Mouse (Mus musculus) CD4-positive helper T cell, adult 2 months (primary cell): ENCODE measurements around the gene 9230102O04Rik.
A peak's percentile ranks its signal among the peaks of the same experiment; 100 is the strongest.

Experiments used
- DNase-seq: peaks from one replicate; pipeline ENCODE4 v3.0.0-alpha.2; 2012; ENCODE audit warnings: low read depth, missing footprints, low spot score

9230102O04Rik gene

DNA sequence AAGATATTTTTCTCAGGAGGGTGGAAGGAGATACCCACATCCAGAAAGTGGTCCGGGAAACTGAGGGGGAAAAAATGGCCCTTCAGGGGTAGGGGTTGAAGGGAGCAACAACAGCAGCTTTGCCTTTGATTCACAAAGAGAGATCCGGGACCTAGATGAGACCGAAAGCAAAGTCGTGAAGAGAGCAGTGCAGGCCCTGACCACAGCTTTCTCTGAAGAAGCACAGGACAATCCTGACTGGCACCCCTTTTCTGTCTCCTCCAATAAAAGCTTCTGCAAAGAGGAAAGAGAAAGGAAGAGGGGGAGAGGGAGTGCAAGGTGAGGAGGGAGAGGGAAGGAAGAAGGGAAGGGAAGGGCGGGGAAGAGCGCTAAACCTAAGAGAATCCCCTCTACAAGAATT is 17.5 kb downstream of the 9230102O04Rik start:
- peak; percentile 48 for DNase-seq

- peak; percentile 71 for DNase-seq
These were observed 18.1 kb downstream of the 9230102O04Rik start for GRCm38 (mm10) chr2:9871141-9871716.

DNA sequence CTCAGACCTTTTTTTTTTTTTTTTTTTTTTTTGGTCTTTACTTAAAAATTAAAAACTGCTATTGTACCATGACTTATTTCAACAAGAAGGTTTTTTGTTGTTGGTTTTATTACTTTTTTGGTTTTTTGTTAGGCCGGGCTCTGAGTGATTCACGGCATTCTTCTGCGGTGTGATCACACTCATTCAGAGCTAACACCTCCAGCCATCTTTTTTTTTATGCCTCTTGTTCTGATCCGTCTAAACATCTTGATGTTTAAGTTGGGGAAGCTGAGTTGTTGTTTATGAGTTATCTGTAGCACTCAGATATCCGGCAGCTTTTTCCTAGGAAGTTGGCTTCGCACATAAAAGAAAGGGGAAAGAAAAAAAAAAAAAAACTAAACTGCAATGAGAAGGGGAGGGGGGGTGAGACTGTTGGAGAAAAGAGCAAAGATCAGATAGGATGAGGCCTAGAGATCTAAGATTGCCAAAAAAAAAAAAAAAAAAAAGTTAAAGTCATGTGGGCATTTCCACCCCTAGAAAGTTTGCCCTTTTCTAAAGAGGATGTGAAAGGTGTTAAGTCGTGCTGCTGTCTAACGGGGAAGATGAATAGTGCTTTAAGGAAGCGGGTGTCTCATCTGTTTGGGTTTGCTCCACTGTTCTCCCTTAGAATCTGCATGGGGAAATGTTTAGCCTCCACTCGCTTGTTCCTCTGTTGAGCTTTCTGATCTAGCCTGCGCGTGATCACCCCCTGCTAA is 22.1 kb downstream of the 9230102O04Rik start:
- DNase-seq: peak; percentile 83

DNA sequence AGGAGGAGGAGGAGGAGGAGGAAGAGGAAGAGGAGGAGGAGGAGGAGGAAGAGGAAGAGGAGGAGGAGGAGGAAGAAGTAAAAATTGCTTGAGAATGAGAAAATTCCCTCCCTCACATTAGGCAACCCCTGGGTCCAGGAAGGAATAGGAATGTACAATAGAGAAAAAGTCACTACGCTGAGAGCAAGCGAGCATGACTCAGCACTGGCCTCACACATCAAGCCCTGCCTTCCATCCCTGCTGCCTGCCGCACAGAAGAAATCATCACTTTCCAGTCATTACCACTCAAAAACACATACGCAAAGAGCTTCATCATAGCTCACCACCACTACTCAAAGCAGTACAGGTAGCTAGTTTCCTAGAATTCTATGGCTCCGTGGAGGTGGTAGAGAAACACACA is 28.6 kb downstream of the 9230102O04Rik start:
- DNase-seq: no peak

DNA sequence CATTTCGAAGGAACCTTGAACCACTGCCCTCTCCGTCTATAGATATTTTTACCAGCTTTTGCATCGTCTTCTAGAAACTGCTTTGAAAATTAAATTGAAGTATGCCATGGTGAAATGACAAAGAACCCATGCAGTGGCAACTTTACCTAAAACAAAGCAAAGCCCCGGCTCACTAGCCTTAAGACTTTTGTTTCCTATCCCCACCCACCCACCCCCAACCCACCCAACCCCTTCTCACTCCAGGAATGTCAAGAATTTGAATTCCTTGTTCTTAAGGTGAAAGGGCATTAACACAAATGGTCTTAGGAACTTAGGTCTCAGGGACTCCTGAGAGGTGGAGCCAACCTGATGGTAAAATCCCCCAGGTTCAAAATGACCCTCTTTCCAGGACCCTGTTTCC is 33.5 kb downstream of the 9230102O04Rik start:
- no peak for DNase-seq

DNA sequence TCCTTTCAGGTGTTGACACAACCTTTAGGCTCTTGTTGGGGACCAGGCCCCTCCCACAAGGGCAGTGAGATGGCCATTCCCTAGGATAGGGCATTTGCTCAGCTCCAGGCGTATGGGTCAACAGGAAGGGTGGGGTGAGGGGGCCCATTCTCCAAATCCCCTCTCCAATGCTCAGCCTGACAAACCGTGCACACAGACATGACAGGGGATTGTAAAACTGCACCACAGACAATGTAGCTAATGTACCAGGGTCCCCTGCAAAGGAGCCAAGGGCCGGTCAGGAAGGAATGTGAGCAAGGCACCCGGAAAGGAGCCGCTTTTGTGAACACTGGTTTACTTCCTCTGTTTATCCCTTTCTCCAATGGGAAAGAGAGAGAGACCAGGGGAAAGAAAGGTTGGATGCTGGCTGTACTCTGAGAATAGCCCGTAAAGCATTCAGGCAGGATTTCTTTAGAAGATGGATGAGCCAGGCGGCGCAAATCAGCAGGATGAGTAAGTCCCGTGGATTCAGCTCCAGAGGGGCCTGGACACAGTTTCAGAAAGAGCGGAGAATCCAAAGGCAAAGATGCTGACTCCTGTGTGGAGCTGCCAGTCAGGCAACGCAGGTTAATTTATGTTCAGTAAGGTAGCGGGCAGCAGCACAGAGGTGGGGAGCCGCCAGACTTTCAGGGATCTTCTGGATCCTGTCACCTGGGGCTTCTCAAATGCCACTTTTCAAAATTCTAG is 36.3 kb downstream of the 9230102O04Rik start:
- DNase-seq: no peak

GRCm38 (mm10) chr2:9835195-9835594 is 54.1 kb downstream of the 9230102O04Rik start:
- no peak for DNase-seq

DNA sequence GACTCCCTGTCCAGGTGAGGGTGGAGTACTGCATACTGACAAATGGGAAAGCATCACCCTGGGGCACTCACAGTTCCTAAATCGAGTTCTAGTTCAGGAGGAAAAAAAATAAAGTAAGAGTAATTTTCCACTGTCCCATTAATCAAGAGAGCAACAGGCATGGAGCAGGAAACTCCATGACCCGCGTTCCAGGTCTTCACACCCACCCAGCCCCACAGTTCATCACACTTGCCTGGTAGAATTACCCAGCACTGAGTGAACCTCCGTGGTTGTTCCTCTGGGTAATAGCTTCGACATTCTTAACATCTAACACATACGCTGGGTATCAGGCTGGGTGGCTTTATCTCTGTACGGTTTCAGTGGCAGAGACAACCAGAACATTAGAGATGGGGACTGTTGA is 55.6 kb downstream of the 9230102O04Rik start:
- no peak for DNase-seq
